Comparison of ENCODE assay signal across 9 mouse cellular contexts in genomic region chr5:134541640-134542039, GRCm38 (mm10). TPM values are rescaled to one million over a fixed set of nuclear protein-coding genes. Genes with fewer than 3 reads are reported as not detected.
DNase-seq lines count a peak whose midpoint lies in the region; ATAC-seq lines count a peak whose summit lies in the region.
"Had no signal": no experiment of that assay in that cellular context is flagged by ENCODE, and none has a peak within 500 bp of the region (broad histone marks: within the 10 kb centered on the region; RNA-seq: fewer than 3 reads in every experiment).

No protein-coding gene starts in this region.

- WGBS in lung, embryonic 15.5 days = 20% methylated on average over 7 of the region's 7 CpGs

- H3K27me3 ChIP-seq in lung, embryonic 15.5 days = no peaks in the 10 kb centered on the region
- H3K27me3 ChIP-seq: neural tube, embryonic 12.5 days had no signal

- H3K4me1 ChIP-seq in lung, embryonic 15.5 days = peaks cover 64% of the 10 kb centered on the region

- peak overlapping the region; percentile 7; the same call in 1 of the 2 replicates for H3K4me2 ChIP-seq in lung, embryonic 15.5 days
- H3K4me2 ChIP-seq: neural tube, embryonic 12.5 days had no signal

- H3K4me3 ChIP-seq in lung, embryonic 15.5 days = no peak overlapping the region
- H3K4me3 ChIP-seq: neural tube, embryonic 12.5 days had no signal

- H3K9ac ChIP-seq in lung, embryonic 15.5 days = no peak overlapping the region
- H3K9ac ChIP-seq: neural tube, embryonic 12.5 days had no signal

- intact Hi-C loops in heart, postnatal 36 days (cut with DNase I) = no loop called here

- peak overlapping the region; percentile 96 for H3K27ac ChIP-seq in lung, embryonic 15.5 days
- H3K27ac ChIP-seq: neural tube, embryonic 12.5 days had no signal

- no peaks in the 10 kb centered on the region for H3K9me3 ChIP-seq in lung, embryonic 15.5 days

- peak; percentile 86 for ATAC-seq in lung, embryonic 15.5 days (ENCODE audit: borderline replicate concordance, extremely low read depth, low FRiP score, low TSS enrichment)

- peak; percentile 51 for DNase-seq in adrenal gland, adult 8-10 months
- DNase-seq in embryo, embryonic 11 days = peak; percentile 23
- DNase-seq in heart, postnatal 36 days = peak; percentile 78 to 79
- DNase-seq in layer of hippocampus, postnatal 25 days (ENCODE audit: extremely low spot score in 1 of 2, low spot score in 1 of 2) = no peak
- no peak for DNase-seq in right cerebral cortex, postnatal 4 days
- DNase-seq in spleen, adult 18-20 months = no peak
- no peak for DNase-seq in cerebellum, adult 8-10 months

- H3K36me3 ChIP-seq in lung, embryonic 15.5 days = peaks cover 7% of the 10 kb centered on the region; the same call in 1 of the 2 replicates

RNA-seq across cellular contexts. Expression of gene Clip2, which starts 10.6 kb away (rescaled TPM):
- total RNA-seq in adrenal gland, adult 8-10 months (2022) = 10 to 100 TPM; 18.8 to 28.2 (median 22.9) TPM
- total RNA-seq in heart, postnatal 36 days (2021) = 1 to 10 TPM; 6.4 to 7.5 TPM
- 4.6 TPM in 2 replicates for polyA plus RNA-seq in lung, embryonic 15.5 days (2015; fragmentation: Nextera tagmentation; extraction: Ambion mirVana)
- total RNA-seq in layer of hippocampus, postnatal 25 days (2021) = 100 to 1,000 TPM in 1 of 2 experiments, 10 to 100 TPM in 1; 99.8 to 101 TPM

RNA-seq across cellular contexts. Expression of gene Syna, which starts 18.3 kb away (rescaled TPM):
- not detected for total RNA-seq in adrenal gland, adult 8-10 months (2022)
- not detected for total RNA-seq in heart, postnatal 36 days (2021)
- 0.19 and 0.33 TPM in 2 replicates for polyA plus RNA-seq in lung, embryonic 15.5 days (2015; fragmentation: Nextera tagmentation; extraction: Ambion mirVana)
- 1 to 10 TPM; 5.1 to 6.7 TPM for total RNA-seq in layer of hippocampus, postnatal 25 days (2021)

RNA-seq across cellular contexts. Expression of gene Rfc2, which starts 39.5 kb away (rescaled TPM):
- 10 to 100 TPM; 39.8 to 56.8 (median 46.2) TPM for total RNA-seq in adrenal gland, adult 8-10 months (2022)
- total RNA-seq in heart, postnatal 36 days (2021) = 10 to 100 TPM; 23.4 to 23.9 TPM
- polyA plus RNA-seq in lung, embryonic 15.5 days (2015; fragmentation: Nextera tagmentation; extraction: Ambion mirVana) = 292 and 304 TPM in 2 replicates
- 10 to 100 TPM; 57.0 to 57.5 TPM for total RNA-seq in layer of hippocampus, postnatal 25 days (2021)

Comparison
In these comparisons a context has a peak if more than half of its experiments do, and no peak if none do; other contexts are left out.
1. DNase-seq: peak in adrenal gland, adult 8-10 months (single experiment), embryo, embryonic 11 days (single experiment) and heart, postnatal 36 days (2 of 2); none in layer of hippocampus, postnatal 25 days (0 of 2), right cerebral cortex, postnatal 4 days (single experiment), spleen, adult 18-20 months (0 of 2) and cerebellum, adult 8-10 months (single experiment).
2. RNA of gene Syna, which starts 18.3 kb away (total RNA-seq): 5.1 to 6.7 TPM in layer of hippocampus, postnatal 25 days; not detected in adrenal gland, adult 8-10 months and not detected in heart, postnatal 36 days; every median in the first group is over 4 times any median in the second.